Mouse (Mus musculus): ENCODE data around the gene Acsf3. TPM values are rescaled to one million over a fixed set of nuclear protein-coding genes. Genes with fewer than 3 reads are reported as not detected.

Gene Acsf3
- polyA plus RNA-seq (2014; fragmentation: Nextera tagmentation; extraction: Ambion mirVana): 15.4 and 16.2 TPM in 2 replicates

DNA sequence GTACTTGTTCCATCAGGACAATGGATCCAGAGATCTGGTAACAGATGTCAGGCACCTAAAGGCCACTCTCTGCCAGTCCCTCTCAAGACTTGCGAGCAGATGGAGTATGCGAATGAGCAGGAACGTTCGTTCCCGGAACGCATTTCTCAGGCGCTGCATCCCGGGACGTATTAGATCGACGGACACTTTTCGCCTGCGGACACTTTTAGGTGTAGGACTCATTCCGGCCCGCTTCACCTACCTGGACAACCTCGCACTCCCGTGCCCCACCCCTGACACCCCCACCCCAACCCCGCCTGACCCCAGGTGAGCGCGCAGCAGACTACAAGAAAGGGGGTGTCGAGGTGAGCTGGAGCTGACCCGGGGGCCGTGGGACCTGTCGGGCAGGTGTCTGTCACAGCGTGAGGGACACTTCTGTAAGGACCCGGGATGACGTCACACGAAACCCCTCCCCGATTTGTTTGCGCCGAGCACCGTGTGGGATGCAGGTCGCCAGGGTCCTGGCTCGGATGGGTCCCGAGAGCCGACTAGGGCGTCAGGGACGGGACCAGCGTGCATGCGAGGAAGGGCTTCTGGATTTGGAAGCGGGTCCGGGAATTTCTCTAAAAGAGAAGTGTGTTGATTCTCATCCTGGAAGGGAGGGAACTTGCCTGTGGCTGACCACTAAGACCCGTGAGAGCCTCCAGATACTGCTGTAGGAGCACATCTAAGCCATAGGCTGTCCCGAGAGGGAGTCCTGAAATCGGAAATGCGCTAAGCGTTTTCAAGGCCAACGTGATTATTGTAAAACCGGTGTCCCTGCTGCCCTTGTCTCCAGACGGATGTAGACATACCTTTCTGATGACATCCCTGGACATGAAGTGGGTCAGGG is at the start of gene Acsf3:
TSS of gene Acsf3 (plus strand) at position 202 of the 871 bp plus-strand sequence.
- H3K9me3 ChIP-seq (ENCODE audit: control insufficient read depth, low read length): no peaks in the 10 kb centered on the region
- ATAC-seq (ENCODE audit: insufficient read depth, low FRiP score, low TSS enrichment) (peak; percentile 73), DNase-seq (ENCODE audit: low spot score) (peak; percentile 78)
- peak within 1 kb of the TSS; percentile 68 for H3K4me3 ChIP-seq (ENCODE audit: low read depth, low read length)
- peaks cover 4% of the 10 kb centered on the region; the same call in 1 of the 2 replicates for H3K4me1 ChIP-seq (ENCODE audit: control insufficient read depth, insufficient read depth, low read length)
- no peaks in the 10 kb centered on the region for H3K36me3 ChIP-seq (ENCODE audit: control insufficient read depth, insufficient read depth, low read length)
- peak within 1 kb of the TSS; percentile 89 for H3K9ac ChIP-seq (ENCODE audit: low read length)
- WGBS: 1% methylated on average over 50 of the region's 50 CpGs
- H3K4me2 ChIP-seq (ENCODE audit: low read depth): peak within 1 kb of the TSS; percentile 90
- no peak within 1 kb of the TSS for H3K27ac ChIP-seq (ENCODE audit: low read depth, low read length)
- H3K27me3 ChIP-seq (ENCODE audit: control insufficient read depth, insufficient read depth, low read length): no peaks in the 10 kb centered on the region

DNA sequence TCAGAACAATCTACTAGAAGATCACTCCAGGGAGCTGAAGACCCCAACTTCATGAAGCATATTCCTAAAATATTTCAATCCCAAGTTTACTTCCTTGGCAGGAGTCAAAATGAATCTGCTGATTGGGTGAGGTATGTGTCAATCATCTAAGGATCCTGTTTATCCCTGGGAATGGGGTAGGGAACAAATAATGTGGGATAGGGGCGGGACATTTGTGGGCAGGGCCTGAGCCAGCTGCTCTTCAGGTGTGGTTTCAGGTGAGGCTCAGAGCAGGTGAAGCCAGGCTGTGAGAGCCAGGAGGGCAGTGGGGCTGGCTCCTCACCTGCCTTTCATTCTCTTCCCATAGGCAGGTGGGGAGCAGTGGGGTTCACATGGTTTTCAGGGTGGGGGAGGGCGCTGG is 48.5 kb upstream of the Acsf3 start:
- DNase-seq (ENCODE audit: low spot score) (no peak), ATAC-seq (ENCODE audit: insufficient read depth, low FRiP score, low TSS enrichment) (no peak)
- no peak overlapping the region for H3K4me3 ChIP-seq (ENCODE audit: low read depth, low read length)

DNA sequence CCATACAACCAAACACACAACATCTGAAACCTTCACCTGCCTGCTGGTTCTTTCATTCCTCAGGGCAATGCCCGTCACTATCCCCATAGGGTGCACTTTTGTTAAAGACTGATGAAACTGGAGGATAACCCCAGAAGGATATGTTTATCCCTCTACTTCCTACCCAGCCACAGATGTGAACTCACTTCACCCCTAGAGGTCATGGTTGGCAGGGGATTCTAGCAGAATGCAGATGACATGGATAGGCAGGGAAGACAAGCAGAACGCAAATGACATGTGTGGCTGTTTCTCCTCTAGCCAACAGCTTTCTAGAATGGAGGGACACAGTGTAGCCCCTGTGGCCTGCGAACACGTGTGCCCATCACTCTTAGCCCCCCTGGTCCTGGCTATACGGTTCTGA is 47.9 kb upstream of the Acsf3 start:
- H3K4me3 ChIP-seq (ENCODE audit: low read depth, low read length): no peak overlapping the region

More for the DNA sequence above, 48.5 kb upstream of the Acsf3 start:
- Histone ChIP-seq H3K4me2 (ENCODE audit: low read depth) (no peak overlapping the region), H3K36me3 (ENCODE audit: control insufficient read depth, insufficient read depth, low read length) (no peaks in the 10 kb centered on the region), H3K9me3 (ENCODE audit: control insufficient read depth, low read length) (no peaks in the 10 kb centered on the region), H3K4me1 (ENCODE audit: control insufficient read depth, insufficient read depth, low read length) (no peaks in the 10 kb centered on the region), H3K9ac (ENCODE audit: low read length) (no peak overlapping the region), H3K27ac (ENCODE audit: low read depth, low read length) (no peak overlapping the region), H3K27me3 (ENCODE audit: control insufficient read depth, insufficient read depth, low read length) (no peaks in the 10 kb centered on the region)
- WGBS: 58% methylated on average over 2 of the region's 2 CpGs

DNA sequence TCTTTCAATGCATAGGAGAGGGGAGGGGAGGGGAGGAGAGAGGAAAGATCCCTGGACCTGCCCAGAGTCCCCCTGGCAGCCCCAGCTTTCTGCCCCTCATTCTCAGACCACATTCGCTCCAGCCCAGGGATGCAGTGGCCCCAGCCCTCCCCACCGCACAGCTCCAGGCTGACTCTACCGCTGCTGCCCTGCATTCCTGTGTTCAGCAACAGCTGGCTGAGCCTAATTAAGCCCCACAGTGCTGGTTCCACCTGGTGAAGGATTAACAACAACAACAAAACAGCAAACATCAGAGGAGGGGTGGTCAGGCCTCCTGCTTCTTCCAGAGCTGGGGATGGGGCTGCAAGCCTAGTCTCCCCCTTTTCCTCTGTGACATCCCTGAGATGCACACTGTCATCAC is 46.7 kb upstream of the Acsf3 start:
- Histone ChIP-seq H3K4me1 (ENCODE audit: control insufficient read depth, insufficient read depth, low read length) (no peaks in the 10 kb centered on the region), H3K27ac (ENCODE audit: low read depth, low read length) (no peak overlapping the region), H3K27me3 (ENCODE audit: control insufficient read depth, insufficient read depth, low read length) (no peaks in the 10 kb centered on the region), H3K9ac (ENCODE audit: low read length) (no peak overlapping the region), H3K4me2 (ENCODE audit: low read depth) (no peak overlapping the region), H3K4me3 (ENCODE audit: low read depth, low read length) (no peak overlapping the region), H3K9me3 (ENCODE audit: control insufficient read depth, low read length) (no peaks in the 10 kb centered on the region), H3K36me3 (ENCODE audit: control insufficient read depth, insufficient read depth, low read length) (no peaks in the 10 kb centered on the region)
- ATAC-seq (ENCODE audit: insufficient read depth, low FRiP score, low TSS enrichment) (no peak), DNase-seq (ENCODE audit: low spot score) (no peak)
- 13% methylated on average over 3 of the region's 3 CpGs for WGBS

More for the DNA sequence above, 47.9 kb upstream of the Acsf3 start:
- no peak overlapping the region for H3K27ac ChIP-seq (ENCODE audit: low read depth, low read length)
- H3K9ac ChIP-seq (ENCODE audit: low read length): no peak overlapping the region
- H3K4me2 ChIP-seq (ENCODE audit: low read depth): no peak overlapping the region
- H3K4me1 ChIP-seq (ENCODE audit: control insufficient read depth, insufficient read depth, low read length): no peaks in the 10 kb centered on the region
- 64% methylated on average over 5 of the region's 5 CpGs for WGBS
- no peak for ATAC-seq (ENCODE audit: insufficient read depth, low FRiP score, low TSS enrichment)
- H3K27me3 ChIP-seq (ENCODE audit: control insufficient read depth, insufficient read depth, low read length): no peaks in the 10 kb centered on the region
- no peaks in the 10 kb centered on the region for H3K9me3 ChIP-seq (ENCODE audit: control insufficient read depth, low read length)
- no peaks in the 10 kb centered on the region for H3K36me3 ChIP-seq (ENCODE audit: control insufficient read depth, insufficient read depth, low read length)
- DNase-seq (ENCODE audit: low spot score): no peak

DNA sequence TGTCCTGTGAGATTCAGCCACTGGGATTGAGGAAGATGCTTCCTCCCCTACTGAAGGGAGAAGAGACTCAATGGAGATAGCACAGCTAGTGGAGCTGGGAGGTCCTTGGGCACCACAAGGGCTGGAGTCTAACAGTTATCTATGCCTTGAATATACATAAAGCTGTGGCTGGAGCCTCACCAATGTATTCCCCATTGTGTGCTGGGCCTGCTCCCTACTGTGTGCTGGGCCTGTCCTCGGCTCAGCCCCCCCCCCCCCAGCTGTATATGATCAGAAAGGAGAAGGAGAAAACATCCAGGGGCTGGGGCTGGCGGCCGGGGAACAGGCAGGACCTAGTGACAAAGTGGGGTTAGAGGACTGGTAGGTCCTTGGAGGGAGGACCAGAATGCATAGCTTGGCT is 40.2 kb upstream of the Acsf3 start:
- Histone ChIP-seq H3K27ac (ENCODE audit: low read depth, low read length) (no peak overlapping the region), H3K36me3 (ENCODE audit: control insufficient read depth, insufficient read depth, low read length) (no peaks in the 10 kb centered on the region), H3K4me2 (ENCODE audit: low read depth) (no peak overlapping the region), H3K4me1 (ENCODE audit: control insufficient read depth, insufficient read depth, low read length) (peaks cover 3% of the 10 kb centered on the region), H3K9me3 (ENCODE audit: control insufficient read depth, low read length) (no peaks in the 10 kb centered on the region), H3K4me3 (ENCODE audit: low read depth, low read length) (no peak overlapping the region), H3K27me3 (ENCODE audit: control insufficient read depth, insufficient read depth, low read length) (no peaks in the 10 kb centered on the region), H3K9ac (ENCODE audit: low read length) (no peak overlapping the region)
- DNase-seq (ENCODE audit: low spot score) (no peak), ATAC-seq (ENCODE audit: insufficient read depth, low FRiP score, low TSS enrichment) (no peak)
- WGBS: 56% methylated on average over 3 of the region's 3 CpGs

DNA sequence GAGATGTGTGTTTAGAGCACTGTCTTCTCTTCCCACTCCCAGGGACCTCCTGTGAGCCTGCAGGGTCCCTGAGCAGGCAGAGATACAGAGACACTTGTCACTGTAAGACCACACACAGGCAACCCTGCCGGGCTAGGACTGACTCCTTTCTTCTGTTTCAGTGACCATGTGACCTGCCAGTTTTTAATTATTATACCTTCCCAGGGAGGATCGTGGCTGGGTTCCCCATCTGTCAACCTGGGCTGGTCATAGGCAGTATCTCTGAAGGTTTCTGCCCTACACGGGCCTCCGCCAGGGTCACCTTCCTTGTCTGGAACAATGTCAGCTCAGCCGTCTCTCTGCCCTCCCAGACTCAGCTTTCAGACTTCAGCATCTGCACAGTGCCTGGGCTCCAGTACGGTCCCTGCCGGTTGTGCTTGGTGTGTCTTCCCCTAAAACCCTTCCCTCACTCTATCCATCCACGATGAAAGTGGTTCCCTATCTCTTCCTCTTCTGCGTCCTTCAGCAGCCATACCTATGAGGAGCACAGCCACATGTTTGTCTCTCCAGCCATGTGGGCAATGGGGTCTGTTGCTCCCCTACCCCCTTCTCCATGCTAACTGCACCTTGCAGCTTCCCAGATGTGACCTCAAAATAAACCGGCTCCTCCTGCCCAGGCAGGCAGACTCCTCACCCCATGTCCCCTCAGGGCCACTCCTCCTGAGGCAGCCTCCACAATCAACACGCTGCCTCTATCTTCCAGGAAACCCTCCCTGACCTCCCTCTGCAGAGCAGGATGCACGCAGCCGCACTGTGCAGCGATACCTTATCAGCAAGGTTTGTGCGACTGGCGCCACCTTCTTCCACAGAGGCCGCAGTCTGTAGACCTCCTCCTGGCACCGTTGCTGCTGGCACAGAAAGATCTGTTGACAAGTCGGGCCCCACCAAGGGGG is 39.5 kb upstream of the Acsf3 start:
- Histone ChIP-seq H3K9me3 (ENCODE audit: control insufficient read depth, low read length) (no peaks in the 10 kb centered on the region), H3K36me3 (ENCODE audit: control insufficient read depth, insufficient read depth, low read length) (no peaks in the 10 kb centered on the region), H3K27me3 (ENCODE audit: control insufficient read depth, insufficient read depth, low read length) (no peaks in the 10 kb centered on the region), H3K9ac (ENCODE audit: low read length) (no peak overlapping the region), H3K4me2 (ENCODE audit: low read depth) (no peak overlapping the region), H3K4me3 (ENCODE audit: low read depth, low read length) (no peak overlapping the region), H3K4me1 (ENCODE audit: control insufficient read depth, insufficient read depth, low read length) (peaks cover 3% of the 10 kb centered on the region), H3K27ac (ENCODE audit: low read depth, low read length) (no peak overlapping the region)
- WGBS: 70% methylated on average over 19 of the region's 19 CpGs
- no peak for DNase-seq (ENCODE audit: low spot score)
- no peak for ATAC-seq (ENCODE audit: insufficient read depth, low FRiP score, low TSS enrichment)

DNA sequence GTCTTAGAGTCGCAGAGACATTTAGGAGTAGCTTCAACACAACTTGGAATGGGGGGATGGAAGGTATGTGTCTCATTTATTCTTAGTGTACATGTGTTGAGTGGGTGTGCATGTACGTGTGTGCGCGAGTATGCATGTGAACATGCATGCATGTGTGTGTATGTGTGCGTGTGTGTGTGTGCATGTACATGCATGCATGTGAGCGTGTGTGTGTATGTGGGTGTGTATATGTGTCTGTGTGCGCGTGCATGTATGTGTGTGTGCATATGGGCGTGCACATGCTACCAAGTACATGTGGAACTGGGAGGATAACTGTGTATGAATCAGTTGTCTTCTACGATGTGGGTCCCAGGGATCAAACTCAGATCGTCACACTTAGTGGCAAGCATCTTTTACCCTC is 38.7 kb upstream of the Acsf3 start:
- Histone ChIP-seq H3K27ac (ENCODE audit: low read depth, low read length) (no peak overlapping the region), H3K4me1 (ENCODE audit: control insufficient read depth, insufficient read depth, low read length) (peaks cover 3% of the 10 kb centered on the region), H3K9ac (ENCODE audit: low read length) (no peak overlapping the region), H3K4me3 (ENCODE audit: low read depth, low read length) (no peak overlapping the region), H3K27me3 (ENCODE audit: control insufficient read depth, insufficient read depth, low read length) (no peaks in the 10 kb centered on the region), H3K4me2 (ENCODE audit: low read depth) (no peak overlapping the region), H3K9me3 (ENCODE audit: control insufficient read depth, low read length) (no peaks in the 10 kb centered on the region), H3K36me3 (ENCODE audit: control insufficient read depth, insufficient read depth, low read length) (no peaks in the 10 kb centered on the region)
- WGBS: 91% methylated on average over 11 of the region's 11 CpGs
- ATAC-seq (ENCODE audit: insufficient read depth, low FRiP score, low TSS enrichment) (no peak), DNase-seq (ENCODE audit: low spot score) (no peak)

DNA sequence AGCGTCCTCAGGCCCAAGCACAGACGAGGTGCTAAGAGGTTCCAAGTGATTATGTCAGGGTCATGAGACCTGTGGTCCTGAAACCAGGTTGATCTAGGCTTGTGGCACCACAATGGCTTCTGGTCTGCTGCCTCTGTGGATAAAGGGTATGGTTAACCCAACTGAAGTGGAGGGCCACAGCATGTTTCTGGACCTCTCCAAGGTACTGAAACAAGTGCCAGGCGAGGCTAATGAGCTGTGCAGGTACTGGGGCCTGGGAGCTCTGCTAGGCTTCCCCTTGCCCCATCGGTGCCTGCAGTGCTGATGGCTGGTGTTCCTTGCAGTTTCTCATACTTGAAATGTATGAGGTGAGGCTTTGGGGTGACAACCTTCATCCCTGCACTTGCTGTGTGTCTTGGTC is 38.2 kb upstream of the Acsf3 start:
- Histone ChIP-seq H3K4me3 (ENCODE audit: low read depth, low read length) (no peak overlapping the region), H3K36me3 (ENCODE audit: control insufficient read depth, insufficient read depth, low read length) (no peaks in the 10 kb centered on the region), H3K27me3 (ENCODE audit: control insufficient read depth, insufficient read depth, low read length) (no peaks in the 10 kb centered on the region), H3K9me3 (ENCODE audit: control insufficient read depth, low read length) (no peaks in the 10 kb centered on the region), H3K9ac (ENCODE audit: low read length) (no peak overlapping the region), H3K4me2 (ENCODE audit: low read depth) (no peak overlapping the region), H3K27ac (ENCODE audit: low read depth, low read length) (no peak overlapping the region), H3K4me1 (ENCODE audit: control insufficient read depth, insufficient read depth, low read length) (peaks cover 3% of the 10 kb centered on the region)
- ATAC-seq (ENCODE audit: insufficient read depth, low FRiP score, low TSS enrichment) (no peak), DNase-seq (ENCODE audit: low spot score) (no peak)
- WGBS: 60% methylated on average over 4 of the region's 4 CpGs

Measured in neural tube, embryonic 11.5 days (tissue).